Mouse (Mus musculus): ENCODE data around the gene Rsph10b.
A peak's percentile ranks its signal among the peaks of the same experiment; 100 is the strongest.

Gene Rsph10b

GRCm38 (mm10) chr5:143932831-143933230, at the start of gene Rsph10b:
Rsph10b (plus strand) TSS chr5:143933035.
- DNase-seq = peak; percentile 21 to 22

- DNase-seq = no peak
Measured at GRCm38 (mm10) chr5:143885274-143885673, 47.6 kb upstream of the Rsph10b start.

- no peak for DNase-seq
Measured at GRCm38 (mm10) chr5:143890741-143891140, 42.1 kb upstream of the Rsph10b start.

GRCm38 (mm10) chr5:143892255-143892886, 40.5 kb upstream of the Rsph10b start:
- no peak for DNase-seq

- no peak for DNase-seq
Measured at GRCm38 (mm10) chr5:143893396-143893795, 39.4 kb upstream of the Rsph10b start.

GRCm38 (mm10) chr5:143897635-143898330, 35.1 kb upstream of the Rsph10b start, which contains the start of gene Ankrd61:
Ankrd61 (minus strand) TSS chr5:143897685.
- no peak for DNase-seq

- peak; percentile 44 to 60 for DNase-seq
Measured at GRCm38 (mm10) chr5:143902111-143902510, 30.7 kb upstream of the Rsph10b start.

- no peak for DNase-seq
Measured at GRCm38 (mm10) chr5:143903813-143904212, 29.0 kb upstream of the Rsph10b start.

GRCm38 (mm10) chr5:143906429-143906828, 26.4 kb upstream of the Rsph10b start:
- no peak for DNase-seq

GRCm38 (mm10) chr5:143908926-143909325, 23.9 kb upstream of the Rsph10b start:
- no peak for DNase-seq

GRCm38 (mm10) chr5:143909417-143910400, 23.1 kb upstream of the Rsph10b start, which contains the start of the genes Aimp2 and Pms2:
Aimp2 (minus strand) TSS chr5:143909847.
Pms2 (plus strand) TSS chr5:143909964.
- DNase-seq = peak; percentile 97

GRCm38 (mm10) chr5:143916221-143916620, 16.6 kb upstream of the Rsph10b start:
- DNase-seq = peak; percentile 50 to 67

GRCm38 (mm10) chr5:143917418-143917817, 15.4 kb upstream of the Rsph10b start:
- peak; percentile 55 to 59 for DNase-seq

GRCm38 (mm10) chr5:143918120-143918519, 14.7 kb upstream of the Rsph10b start:
- no peak for DNase-seq

GRCm38 (mm10) chr5:143924781-143925452, 7.9 kb upstream of the Rsph10b start:
- DNase-seq = no peak

GRCm38 (mm10) chr5:143927875-143928274, 5.0 kb upstream of the Rsph10b start, which contains the start of gene Gm42421:
Gm42421 (plus strand) TSS chr5:143928175.
- no peak for DNase-seq

- no peak for DNase-seq
Measured at GRCm38 (mm10) chr5:143929291-143929690, 3.5 kb upstream of the Rsph10b start.

GRCm38 (mm10) chr5:143930656-143931055, 2.2 kb upstream of the Rsph10b start:
- DNase-seq = no peak

- no peak for DNase-seq
Measured at GRCm38 (mm10) chr5:143931863-143932580, 813 bp upstream of the Rsph10b start.

GRCm38 (mm10) chr5:143933414-143933813, 579 bp downstream of the Rsph10b start:
- DNase-seq = peak; percentile 25 to 31

GRCm38 (mm10) chr5:143933875-143934274, 1.0 kb downstream of the Rsph10b start:
- peak in 1 of 2 experiments; percentile 9 for DNase-seq
